Mouse (Mus musculus): ENCODE data around the gene Stx11.
"Not testable (repeated sequence)": the region's sequence is repeated elsewhere in the genome, so short reads cannot be mapped to it uniquely, and the experiment has no call there.

Gene Stx11

DNA sequence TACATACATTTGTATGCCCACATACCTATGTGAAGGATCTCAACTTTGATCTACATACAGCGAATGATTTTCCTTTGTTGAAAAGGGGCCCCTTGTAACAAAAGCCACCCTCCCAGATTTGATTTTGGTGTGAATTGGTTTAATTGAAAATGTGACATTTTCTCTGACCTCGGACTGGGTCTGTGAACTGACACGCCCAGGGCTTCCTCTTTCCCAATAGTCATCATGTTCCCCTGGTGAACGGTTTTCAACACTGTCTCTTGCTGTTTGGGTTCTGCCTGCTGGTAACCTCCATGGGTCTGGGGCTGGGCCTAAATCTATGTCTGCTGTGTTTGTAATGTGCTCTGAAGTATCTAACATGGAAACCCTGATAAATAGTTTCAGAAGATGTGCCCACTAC lies 6.8 kb downstream of the Stx11 start:
- DNase-seq = no peak

DNA sequence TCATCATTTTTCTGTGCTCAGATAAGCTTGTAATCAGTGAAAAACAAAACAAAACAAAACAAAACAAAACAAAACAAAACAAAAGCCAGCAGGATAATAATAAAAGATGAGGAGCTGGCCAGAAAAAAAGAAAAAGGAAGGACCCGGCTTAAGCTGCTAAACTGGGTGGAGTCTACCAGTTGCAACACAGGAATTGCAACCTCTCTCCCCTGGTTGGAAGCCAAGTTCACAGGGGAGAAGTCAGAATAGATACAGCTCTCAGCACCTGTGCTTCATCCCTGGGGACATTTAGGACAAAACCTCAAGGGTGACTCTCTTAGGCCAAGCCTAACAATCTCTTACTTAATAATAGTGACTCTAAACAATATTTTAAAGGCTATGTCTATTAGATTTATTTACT lies 8.3 kb downstream of the Stx11 start:
- no peak for DNase-seq

DNA sequence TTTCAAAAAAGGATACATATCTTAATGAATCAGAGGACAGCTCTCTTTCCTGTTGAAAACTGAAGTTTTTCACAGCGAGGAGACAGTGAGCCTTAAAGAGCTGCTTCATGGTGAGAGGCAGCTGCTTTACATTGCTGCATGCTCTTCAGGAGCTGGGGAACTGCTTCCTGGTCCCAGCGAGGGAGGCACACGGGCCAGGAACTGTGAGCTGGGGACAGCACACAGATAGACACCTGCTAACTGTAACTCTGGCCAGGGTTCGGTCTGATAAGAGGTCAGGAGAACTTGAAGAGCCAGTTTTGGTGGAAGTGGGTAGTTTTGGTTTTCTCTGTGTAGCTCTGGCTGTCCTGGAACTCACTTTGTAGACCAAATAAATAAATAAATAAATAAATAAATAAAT lies 12.7 kb downstream of the Stx11 start:
- not testable (repeated sequence) for DNase-seq

DNA sequence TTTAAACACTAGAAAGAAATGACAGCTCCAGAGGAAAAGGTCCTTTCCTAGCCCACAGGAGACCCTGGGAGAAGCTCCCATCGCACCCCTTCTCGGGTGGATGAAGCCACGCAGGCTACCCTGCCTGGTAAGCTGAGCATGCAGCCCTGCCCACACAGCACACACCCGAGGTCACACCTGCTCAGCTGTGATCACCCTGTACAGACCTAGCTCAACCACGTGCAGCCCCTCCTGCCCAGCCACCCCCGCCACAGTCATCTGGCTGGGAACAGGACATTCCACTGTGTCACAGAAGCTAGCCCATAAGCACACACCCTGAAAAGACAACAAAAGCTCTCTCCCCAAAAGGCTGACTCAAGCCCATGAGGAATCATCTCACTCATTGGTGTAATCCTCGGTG lies 14.8 kb downstream of the Stx11 start:
- no peak for DNase-seq

- no peak for DNase-seq
Measured at GRCm38 (mm10) chr10:12947606-12948005, 16.5 kb downstream of the Stx11 start.

DNA sequence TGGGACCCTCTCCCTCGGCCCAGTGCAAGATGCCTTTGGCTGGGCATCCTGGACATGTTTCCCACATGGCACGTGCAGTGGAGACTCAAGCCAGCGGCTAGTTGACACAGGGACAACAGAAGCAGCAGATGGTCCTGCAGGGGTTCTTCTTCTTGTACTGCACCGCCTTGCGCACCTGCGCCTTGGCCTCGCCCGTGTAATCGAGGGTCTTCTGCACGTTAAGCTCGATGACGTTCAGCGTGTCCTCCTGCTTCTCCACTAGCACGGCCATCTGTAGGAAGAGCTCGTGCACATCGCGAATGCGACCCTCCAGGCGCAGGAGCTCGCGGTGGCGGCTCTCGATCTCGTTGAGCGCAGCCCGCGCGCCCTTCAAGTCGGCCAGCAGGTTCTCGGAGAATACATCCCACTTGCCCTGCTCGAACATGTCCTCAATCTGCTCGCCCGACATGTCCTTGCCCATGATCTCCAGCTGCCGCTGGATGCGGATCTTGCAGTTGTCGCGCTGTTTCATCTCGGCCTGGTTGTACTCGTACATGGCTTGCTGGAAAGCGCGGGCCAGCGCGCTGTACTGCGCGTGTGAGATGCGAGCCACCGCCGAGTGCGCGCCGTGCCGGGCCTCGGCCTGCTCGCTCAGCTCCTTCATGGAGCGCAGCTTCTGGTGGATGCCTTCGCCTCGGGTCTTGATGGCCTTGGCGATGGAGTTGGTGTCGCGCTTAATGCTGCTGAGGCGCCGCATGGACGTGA lies 22.9 kb downstream of the Stx11 start:
- DNase-seq = no peak

- no peak for DNase-seq
Measured at GRCm38 (mm10) chr10:12938763-12939162, 25.3 kb downstream of the Stx11 start.

DNA sequence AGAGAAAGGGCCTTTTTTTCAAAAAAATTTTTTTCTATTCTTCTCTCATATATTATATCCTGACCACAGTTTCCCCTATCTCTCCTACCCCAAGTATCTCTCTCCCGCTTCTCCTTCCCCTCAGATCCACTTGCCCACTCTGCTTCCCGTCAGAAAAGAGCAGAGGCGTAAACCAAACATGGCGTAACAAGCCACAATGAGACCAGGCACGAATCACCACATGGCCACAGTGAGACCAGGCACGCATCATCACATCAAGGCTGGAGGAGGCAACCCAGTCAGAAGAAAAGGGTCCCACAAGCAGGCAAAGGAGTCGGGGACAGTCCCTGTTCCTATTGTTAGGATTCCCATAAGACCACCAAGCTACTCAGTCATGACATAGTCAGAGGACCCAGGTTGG lies 28.0 kb downstream of the Stx11 start:
- DNase-seq = no peak

- DNase-seq = no peak
Measured at GRCm38 (mm10) chr10:12935575-12935974, 28.5 kb downstream of the Stx11 start.

DNA sequence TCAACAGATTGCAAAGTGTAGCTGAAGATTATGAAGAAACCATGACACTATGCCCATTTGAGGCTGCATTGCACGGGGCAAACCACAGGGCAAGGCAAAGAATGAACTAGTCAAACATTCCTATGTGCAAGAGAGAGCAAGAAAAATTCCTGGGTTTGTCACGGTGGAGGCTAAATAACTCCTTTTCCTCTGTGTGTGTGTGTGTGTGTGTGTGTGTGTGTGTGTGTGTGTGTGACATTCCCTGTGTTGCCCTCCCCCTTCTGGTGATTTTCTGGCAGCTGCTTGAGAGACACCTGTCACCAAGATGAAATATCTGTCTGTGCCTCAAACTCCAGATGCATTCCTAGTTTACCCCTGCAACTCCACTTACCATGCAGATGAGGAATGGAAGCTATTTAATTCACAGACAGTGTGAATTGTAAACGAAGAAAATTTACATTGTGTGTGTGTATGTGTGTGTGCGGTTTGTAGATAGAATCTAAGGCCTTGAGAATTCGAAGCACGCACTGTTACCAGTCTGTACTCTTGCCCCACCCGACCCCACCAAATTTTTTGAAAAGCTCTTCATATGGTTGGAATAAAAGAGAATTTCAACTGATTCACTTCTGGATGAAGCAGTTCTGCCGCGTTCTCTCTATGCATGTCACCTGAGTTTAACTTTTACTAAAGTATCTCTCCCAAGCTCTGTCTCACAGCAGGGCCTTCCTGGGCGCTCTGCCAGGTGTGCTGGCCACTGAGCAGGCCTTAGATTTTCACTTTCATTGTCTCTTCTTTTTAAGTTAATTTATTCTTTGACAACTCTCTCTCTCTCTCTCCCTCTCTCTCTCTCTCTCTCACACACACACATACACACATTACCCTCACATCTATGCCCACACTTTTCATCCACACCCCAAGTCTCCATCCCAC lies 32.4 kb downstream of the Stx11 start:
- DNase-seq = no peak

- no peak for DNase-seq
Measured at GRCm38 (mm10) chr10:12930351-12930905, 33.7 kb downstream of the Stx11 start.

- DNase-seq = no peak
Measured at GRCm38 (mm10) chr10:12929857-12930174, 34.3 kb downstream of the Stx11 start.

DNA sequence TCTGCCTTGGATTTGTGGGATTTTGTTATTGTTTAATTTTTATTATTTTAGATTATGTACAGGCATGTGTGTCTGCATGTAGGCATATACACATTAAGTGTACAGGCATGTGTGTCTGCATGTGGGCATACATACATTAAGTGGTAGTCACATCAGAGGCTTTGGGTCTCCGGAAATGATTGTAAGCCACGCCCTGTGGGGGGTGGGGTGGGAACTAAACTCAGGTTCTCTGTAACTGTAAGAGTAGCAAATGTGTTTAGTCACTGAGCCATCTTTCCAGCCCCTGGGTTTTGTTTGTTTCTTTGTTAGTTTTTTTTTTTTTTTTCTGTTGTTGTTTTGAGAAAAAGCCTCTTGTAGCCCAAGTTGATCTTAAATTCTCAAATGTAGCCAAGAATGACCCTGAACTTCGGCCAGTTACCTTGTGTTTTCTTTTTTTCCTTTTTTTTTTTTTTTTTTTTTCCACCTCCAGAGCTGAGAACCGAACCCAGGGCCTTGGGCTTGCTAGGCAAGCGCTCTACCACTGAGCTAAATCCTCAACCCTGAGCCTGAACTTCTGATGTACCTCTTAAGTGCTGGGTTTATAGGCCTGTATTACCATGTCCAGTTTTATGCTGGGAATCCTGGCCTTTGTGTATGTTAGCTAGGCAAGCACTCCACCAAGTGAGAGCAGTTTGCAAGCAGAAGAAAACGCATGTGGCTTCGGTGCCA lies 34.8 kb downstream of the Stx11 start:
- DNase-seq = no peak

- no peak for DNase-seq
Measured at GRCm38 (mm10) chr10:12928193-12928592, 35.9 kb downstream of the Stx11 start.

GRCm38 (mm10) chr10:12922574-12923353 lies 41.3 kb downstream of the Stx11 start:
- peak; percentile 97 for DNase-seq

DNA sequence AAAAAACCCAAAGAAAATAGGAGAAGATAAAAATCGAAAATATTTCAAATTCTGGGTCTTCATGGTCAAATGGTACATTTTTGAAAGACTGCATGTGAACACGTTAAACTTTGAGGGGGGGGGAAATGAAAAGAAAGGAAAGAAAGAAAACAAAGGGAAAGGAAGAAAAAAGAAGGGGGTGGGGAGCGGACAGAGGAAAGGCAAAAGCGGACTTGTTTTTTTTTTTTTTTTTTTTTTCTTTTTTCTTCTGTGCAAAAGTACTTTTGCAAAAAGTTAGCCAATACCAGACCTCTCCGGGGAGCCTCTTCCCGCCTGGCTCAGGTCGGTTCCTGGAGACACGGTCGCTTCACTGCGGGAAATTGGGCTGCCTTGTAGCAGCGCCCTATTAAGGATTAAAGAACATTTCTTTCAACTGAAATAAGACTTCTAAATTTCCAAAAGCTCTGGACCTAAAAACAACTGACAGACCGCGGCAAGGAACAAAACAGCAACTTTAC lies 42.0 kb downstream of the Stx11 start:
- DNase-seq = no peak

DNA sequence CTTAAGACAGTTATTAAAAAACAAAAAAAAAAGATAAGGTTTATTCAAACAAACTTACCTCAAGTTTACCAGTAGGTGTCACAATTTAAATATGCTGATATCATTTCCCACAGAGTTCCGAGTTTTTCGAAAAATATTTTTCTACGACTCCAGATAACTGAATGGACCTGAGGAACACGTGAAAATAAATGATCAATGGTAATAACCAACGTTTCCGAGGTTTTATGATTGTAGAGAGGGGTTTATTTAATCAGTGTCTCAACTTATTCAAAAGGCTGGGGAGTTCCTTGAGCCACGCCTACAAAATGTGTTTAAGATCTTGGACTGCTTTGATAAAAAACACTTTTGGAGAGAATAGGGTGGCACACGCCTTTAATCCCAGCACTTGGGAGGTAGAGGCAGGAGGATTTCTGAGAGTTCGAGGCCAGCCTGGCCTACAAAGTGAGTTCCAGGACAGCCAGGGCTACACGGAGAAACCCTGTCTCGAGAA lies 42.5 kb downstream of the Stx11 start:
- peak; percentile 10 for DNase-seq

DNA sequence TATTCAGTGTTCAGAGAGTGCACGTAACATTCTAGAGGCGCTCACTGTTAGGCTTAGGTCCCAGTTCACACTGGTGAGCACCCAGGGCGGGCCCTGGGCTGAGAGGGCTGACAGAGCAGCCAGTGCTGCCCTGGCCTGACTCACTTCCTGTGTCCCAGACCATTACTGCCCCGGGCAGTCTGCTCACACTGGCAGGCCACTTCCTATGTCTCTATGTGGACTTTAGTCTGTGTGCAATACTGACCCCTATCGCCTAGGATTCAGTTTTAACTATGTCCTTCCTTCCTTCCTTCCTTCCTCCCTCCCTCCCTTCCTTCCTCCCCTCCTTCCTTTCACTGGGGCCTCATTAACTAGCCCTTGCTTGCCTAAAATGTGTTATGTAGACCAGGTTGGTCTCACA lies 44.8 kb downstream of the Stx11 start:
- peak; percentile 66 for DNase-seq

GRCm38 (mm10) chr10:12917626-12918025 lies 46.5 kb downstream of the Stx11 start:
- DNase-seq = no peak

- no peak for DNase-seq
Measured at GRCm38 (mm10) chr10:12916376-12916775, 47.7 kb downstream of the Stx11 start.

DNA sequence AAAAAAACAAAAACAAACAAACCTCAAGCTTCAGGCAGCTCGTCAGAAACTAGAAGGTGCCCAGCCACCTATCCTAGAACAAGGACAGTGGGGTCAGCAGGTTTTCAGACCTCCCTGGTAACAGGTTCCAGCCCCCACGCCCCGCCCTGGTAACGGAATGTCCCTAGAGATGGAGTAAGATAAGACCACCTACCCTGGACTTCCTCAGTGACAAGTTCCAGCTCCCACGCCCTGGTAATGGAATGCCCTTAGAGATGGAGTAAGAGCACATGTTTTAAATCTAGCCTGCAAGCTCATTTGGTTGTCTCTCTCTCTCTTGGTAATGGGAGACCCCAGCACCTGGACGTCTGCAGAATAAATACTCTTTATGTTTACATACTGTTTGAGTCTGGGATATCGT lies 48.3 kb downstream of the Stx11 start:
- no peak for DNase-seq

- DNase-seq = no peak
Measured at GRCm38 (mm10) chr10:12914203-12914602, 49.9 kb downstream of the Stx11 start.
